Mouse (Mus musculus) lung, postnatal 36 days (tissue): Measurements from ENCODE around the gene Brd3.
A peak's percentile ranks its signal among the peaks of the same experiment; 100 is the strongest.

ENCODE experiments used
- DNase-seq: peaks from one replicate; pipeline ENCODE4 v3.0.0; 2022; ENCODE audit warnings: mixed read lengths

Gene Brd3

DNA sequence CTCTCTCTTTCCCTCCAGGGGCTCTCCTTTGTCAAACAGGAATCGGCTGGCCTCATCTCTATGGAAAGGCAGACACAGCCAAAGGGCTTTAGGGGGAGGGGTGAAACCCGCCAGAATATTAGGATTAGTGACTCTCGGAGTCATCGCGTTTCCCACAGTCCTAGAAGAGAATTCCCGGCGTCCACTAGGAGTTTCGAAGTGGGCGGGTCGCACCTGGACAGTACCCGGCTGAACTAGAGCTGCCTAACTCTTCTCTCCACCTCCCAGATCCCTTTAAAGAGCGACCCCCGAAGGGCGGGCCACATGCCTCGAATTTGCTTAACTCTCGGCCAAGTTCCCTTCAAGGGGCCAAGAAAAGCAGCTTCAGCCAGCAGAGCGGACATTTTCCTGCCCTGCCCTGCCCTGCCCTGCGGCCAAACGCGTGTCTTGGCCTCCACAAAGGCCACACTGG is 82.3 kb downstream of the Brd3 start:
- peak; percentile 43 for DNase-seq

- DNase-seq, result peak; percentile 39
Observed at GRCm38 (mm10) chr2:27423596-27423995, 83.9 kb downstream of the Brd3 start.

DNA sequence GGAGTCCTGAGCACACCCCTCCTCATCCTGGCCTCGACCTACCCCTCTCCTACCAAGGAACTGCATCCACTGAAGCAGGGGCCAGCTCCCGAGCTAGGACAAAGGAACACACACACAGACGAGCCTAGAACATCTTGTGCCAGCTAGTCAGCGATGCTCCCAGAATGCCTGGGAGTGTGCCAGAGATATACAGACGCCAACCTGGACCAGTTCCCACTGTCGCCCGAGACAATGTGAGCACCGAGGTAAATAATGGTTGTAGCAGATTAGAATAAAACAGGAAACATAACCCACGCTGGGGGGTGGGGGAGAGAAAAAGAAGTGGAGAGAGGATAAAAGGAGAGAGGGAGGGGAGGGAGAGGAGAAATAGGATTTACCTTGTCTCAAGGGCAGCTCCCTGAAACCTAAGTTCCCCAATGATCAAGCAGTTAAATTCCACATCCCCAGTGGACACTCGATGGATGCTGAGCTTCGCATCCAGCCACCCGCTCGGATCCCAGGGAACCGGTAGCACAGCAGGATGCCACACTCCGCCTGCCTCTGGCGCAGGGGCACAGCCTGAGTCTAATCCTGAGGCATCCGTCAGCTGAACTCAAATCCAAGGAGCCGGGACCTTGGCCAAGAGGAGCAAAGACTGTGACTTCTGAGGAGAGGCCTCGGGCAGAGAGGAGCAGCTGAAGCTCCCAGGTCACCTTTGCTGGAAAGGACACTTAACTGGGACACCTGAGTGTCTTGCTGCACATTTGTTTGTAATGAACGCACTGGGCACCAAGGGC is 86.0 kb downstream of the Brd3 start:
- peak; percentile 87 for DNase-seq

DNA sequence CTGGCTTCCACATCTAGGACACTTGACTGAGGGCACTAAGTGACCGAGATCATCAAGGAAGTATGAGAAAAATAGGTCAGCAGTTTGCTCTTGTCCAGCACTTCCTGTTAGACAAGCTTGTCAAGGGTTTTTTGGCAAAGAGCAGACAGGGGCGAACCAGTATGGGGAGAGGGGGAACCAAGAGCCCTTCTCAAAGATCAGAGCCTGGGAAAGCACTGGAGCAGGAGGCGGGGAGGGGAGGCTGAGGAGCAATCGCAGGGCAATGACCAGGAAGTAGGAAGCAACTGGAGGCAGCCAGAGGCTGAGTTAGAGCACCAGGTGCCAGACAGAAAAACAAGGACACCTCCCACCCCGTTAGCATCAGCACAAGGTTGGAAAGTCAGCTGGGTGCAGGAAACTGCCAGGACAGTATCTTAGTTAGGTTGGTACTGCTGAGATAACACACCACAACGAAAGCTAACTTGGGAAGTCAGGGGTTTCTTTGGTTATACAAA is 88.8 kb downstream of the Brd3 start:
- DNase-seq, result peak; percentile 75

GRCm38 (mm10) chr2:27417648-27418153 is 89.8 kb downstream of the Brd3 start:
- no peak for DNase-seq

GRCm38 (mm10) chr2:27416425-27416824 is 91.0 kb downstream of the Brd3 start:
- DNase-seq, result no peak

DNA sequence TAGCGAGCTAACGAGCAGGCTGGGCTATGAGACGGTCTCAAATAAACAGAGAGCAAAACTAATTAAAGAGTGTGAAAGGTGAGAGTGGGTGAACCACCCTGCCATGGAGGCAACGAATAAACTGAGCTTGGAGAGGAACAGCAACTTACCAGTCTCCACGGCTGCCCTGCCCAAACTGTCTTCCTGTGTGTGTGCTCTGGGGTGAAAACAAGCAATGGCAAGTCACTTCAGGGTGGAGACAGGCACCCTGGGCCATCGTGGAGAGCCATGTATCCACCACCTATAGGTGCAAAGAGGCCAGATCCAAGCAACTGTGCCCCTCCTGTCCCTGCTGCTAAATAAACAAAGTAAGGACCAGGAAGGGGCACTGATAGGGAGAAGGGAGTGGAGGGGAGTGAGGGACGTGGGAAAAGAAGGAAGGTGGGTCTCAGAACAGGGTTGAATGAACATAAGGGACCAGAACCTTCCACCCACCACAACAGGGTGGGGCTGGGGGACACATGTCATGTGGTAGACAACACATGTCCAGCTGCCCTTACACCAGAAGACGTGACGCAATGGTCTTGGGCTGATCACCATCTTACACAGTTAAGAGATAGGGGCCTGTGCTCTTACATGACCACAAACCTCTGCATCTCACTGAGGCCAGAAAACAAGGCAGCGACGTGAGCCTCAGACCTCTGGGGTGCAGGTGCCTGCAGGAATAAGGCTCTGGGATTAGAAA is 92.2 kb downstream of the Brd3 start:
- DNase-seq, result peak; percentile 47

DNA sequence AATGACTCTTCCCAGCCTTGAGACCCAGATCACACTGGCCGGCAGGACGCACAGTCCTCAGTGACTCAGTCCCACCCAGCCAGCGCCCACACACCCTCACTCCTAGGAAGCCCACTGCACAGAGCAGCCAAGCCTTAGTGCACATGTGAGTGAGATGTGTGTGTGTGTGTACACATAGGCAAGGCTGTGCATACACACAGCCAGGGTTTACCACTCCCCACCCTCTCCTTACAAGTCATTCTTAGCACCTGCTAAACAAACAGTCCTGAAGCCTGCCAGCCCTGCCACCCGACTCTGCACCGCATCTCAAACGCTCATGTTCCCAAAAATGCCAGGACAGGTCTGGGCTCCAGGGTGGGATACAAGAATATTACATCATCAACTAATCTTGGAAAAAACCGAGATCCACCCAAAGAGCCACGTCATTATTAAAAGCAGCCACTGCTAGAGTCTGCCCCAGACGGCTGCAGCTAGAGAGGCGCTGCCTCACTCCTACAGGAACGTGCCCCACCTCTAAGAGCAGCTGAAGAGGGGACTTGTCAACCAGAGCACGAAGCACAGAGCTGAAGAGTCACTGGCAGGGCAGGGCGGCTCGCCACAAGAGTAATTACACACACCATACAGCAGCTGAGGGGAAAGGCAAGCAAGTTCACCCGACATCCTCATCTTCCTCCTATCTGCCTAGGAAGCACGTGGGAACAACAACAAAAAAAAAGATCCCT is 93.4 kb downstream of the Brd3 start:
- DNase-seq, result peak; percentile 78

DNA sequence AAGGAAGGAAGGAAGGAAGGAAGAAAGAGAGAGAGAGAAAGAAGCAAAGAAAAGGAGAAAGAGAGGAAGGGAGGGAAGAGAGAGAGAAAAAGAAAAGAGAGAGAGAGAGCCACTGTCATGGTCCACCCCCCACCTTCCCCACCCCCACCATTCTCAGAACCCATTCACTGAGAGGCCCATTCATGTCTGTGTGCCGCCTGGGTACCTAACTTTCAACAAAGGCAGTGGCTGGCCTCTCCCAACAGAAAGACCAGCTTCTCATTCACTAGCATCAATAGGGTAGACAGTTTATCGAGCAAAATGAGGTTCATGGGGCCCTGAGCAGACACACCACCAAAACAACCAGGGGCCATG is 93.9 kb downstream of the Brd3 start:
- no peak for DNase-seq

- no peak for DNase-seq
Observed at GRCm38 (mm10) chr2:27412245-27412800, 95.1 kb downstream of the Brd3 start.

DNA sequence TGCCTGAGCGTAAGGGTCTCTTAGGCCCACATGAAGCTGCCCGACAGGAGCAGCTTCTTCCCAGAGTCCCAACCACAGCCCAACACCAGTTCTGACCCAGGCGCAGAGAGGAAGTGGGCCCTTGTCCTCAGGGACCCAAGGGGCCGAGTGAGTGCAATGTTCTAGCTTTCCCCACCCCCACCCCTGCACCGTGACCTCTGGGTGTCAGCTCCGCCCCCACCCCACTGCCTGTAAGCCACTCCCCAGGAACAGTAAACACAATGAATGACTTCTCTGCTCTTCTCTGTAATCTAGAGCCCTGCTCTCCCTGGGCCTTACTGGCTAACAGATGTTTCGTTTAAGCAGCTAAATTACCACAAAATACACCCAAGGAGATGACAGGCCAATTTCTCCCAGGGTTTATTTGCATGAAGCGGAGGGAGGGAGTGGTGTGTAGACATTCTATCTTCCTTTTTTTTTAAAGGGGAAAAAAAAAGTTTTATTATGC is 95.7 kb downstream of the Brd3 start:
- DNase-seq, result peak; percentile 77

- no peak for DNase-seq
Observed at GRCm38 (mm10) chr2:27410518-27411140, 96.8 kb downstream of the Brd3 start.

GRCm38 (mm10) chr2:27408194-27408593 is 99.3 kb downstream of the Brd3 start:
- no peak for DNase-seq

DNA sequence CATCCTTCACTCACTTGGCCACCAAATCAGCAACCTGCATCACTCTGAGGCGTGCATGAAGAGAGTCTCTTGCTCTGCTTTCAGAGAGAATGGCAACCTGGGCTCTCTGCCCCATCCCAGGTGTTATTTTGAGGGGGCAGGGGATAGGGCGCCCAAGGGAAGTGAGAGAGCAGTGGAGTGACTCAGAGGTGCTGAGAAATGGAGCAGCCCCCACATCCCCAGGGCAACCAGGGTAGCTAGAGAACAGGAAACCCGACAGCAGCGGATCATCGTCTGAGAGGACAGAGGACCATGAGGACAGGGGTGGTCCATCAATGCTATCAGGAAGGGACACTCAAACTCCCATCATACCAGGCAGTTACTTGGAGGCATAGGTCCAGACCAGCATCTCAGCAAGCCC is 100.5 kb downstream of the Brd3 start:
- no peak for DNase-seq

DNA sequence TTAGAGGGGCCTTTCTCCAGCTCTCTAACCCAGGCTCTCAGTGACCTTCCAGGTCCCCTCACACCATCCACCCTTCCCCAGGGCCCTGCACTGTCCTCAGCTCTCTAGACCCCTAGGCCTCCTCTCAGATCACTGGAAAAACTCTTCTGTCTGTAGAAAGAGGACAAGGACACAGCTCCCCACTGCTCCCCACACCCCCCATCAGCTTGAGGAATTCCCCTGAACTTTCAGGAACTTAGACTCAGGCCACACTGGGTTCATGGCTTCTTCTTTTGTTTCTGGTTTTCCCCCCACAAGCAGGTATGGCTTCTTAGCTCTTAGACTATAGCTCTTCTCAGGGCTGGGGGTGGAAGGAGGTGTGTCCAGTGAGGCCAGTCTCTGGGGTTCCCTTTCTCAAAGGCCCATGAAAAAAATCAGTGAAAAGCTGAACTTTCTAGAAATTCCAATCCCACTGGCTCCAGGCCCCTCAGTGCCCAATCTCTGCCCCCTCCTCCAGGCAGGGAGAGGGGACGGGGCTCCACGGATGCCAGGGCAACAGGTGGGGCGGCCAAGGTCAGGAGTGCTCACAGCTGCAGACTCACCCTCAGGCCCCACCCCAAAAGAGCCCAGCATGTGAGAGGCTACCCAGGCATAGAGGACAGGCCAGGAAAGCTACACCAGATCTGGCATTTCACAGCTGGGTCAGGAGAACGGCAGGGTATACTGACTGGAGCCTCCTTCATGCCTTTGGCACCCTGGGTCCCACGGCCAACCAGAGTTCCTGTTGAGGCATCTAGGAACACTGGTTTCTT is 102.2 kb downstream of the Brd3 start:
- DNase-seq, result no peak

DNA sequence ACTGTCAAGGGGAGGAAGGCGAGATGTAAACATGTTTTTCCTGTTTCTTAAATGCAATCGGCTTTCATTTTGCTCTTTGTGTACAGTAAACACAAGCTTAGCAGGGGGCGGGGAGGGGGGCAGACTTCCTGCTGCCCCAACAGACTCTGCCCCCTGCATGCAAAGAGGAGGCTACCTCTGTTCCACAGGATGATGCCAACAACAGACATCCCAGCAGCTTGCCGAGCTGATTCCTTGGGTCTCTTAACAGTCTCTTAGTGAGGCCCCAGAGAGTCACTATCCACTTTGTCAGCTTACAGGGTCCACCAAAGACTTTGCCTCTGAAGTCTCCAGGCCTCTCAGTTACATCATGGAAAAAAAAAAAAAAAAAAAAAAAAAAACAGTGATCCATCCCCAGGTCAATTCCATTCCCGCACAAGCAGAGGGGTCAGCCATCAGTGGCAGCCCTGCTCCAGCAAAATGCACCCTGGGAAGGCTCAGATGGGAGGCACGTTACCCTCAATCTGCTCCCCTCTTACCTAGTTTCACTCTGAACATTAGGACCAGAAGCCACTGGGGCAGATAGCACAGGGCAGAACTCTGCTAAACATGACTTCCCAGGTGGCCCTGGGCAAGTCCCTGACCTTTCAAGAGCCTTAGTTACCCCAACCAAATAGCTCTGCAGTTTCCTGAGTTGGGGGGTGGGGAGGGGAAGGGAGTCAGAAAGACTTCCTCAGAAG is 102.9 kb downstream of the Brd3 start:
- DNase-seq, result no peak

DNA sequence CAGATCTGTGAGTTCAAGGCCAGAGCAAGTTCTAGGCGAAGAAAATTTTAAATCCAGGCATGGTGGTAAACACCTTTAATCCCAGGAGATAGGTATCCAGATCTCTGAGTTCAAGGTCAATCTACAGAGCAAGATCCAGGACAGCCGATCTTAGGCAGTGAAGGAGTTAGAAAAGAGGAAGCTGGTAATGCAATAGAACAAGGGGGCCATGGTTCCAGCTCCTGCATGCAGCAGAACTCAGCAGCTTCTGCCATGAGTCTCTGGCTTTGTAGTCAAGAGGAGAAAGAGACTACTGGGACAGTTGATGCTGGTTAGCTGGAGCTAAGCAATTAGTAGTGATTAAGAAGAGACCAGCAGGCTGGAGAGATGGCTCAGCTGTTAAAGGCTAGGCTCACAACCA is 105.9 kb downstream of the Brd3 start:
- DNase-seq, result no peak

GRCm38 (mm10) chr2:27400083-27400482 is 107.4 kb downstream of the Brd3 start:
- DNase-seq, result no peak

DNA sequence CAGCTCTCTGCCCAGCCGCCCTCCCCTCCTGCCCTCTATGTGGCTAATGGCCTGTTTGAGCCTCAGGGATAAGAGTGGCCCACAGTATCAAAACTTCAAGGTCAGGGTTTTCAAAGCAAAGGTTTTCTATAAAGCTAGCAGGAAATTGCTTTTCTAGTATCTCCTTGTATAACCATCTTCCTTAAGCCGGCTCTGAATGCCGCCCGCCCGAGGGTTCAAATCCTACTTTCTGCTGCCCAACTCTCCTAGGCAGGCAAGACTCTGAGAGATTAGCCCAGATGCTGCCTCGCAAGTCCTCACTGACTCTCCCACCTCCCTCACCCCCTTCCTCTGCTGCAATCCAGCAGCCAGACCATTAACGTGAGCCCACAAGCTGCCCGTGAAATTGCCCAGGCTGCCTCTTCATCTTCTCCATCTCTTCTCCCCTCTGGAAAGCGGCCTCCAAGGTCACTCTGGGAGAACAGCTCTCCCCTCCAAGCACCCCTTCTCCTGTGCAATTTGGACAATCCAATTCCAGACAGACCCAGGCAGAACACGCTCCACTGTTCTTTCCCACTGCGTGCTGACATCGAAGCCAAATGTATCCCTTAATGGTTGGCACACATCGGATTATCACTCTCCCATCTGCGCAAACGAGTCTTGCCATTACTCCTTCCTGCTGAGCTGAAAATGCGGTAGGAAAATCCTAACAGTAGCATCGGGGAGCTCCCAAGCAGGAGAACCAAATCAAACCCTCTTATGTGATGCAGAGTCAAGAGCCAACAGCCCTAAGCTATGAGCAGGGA is 110.6 kb downstream of the Brd3 start:
- no peak for DNase-seq
